Mouse (Mus musculus): ENCODE measurements around the gene Slc24a1. TPM values are rescaled to one million over a fixed set of nuclear protein-coding genes. Genes with fewer than 3 reads are reported as not detected.

Gene Slc24a1
- polyA plus RNA-seq (2012; rRNA removed), result not detected in 2 replicates

DNA sequence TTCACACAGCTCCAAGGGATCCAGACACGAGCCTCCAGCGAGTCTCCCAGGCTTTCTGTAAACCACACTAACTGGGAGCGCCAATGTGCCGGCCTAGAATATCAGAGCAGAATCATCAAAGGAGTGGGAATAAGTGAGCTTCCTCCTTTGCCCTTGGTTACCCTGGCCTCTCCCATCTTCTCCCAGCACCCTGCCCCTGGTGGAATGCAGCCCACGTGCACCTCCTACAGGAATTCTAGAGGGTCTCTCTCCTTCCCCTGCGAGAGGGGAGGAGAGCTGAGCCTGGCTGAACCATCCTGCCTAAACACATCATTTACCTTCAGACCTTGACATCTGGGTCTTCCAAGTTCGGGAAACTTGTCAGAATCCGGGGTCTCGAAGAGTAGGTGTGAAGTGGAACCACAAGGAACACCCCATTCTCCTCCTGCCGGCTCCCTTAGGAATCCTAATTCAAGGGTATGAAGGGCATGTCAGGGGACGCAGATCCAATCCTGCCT, at the start of gene Slc24a1:
Gene Slc24a1, minus strand, starts transcription at position 447 of the 497 bp plus-strand sequence.

DNA sequence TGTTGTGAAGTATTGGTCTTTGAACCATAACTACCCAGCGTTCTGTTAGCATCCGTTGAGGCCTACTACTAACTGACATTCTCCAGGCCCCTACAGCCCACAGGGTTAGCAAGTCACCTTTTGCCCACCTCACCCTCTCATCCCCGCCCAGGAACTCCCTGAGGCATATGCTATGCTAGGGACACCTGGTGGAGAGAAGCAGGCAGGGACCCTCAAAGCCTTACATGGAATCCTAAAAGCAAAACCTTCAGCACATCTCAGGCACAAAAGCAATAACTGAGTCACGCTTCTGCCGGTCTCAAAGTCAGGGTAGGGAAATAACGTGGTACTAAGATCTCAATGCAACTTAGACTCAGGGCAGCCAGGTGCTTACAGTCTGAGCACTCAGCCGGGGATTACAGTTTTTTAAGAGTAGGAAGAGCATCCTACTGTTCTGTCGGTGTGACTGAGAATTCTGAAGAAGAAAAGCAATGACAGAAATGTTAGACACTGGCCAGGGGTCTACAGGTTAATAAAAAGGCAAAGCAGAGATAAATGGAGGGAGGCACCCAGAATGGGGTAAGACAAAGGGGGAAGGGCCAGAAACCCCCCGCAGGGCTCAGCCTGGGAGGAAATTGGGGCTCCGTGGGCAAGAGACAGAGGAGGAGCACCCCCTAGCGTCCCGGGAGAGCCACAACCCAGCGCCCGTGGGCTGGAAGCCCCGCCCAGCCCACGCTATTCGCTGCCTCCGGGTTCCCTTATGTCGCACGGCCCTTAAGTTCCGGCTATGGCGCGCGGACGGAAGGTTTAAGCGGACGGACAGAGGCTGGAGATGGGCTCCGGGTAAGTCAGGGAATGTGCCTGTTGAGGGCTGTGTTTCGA, 8.9 kb upstream of the Slc24a1 start, which contains the start of gene Ints14:
Gene Ints14, plus strand, starts transcription at position 789 of the 861 bp plus-strand sequence.

Other genes with a start within 250 kb of the Slc24a1 start
- 54.4 and 69.7 TPM in 2 replicates for gene Rab11a, start 213.8 kb downstream of the Slc24a1 start, polyA plus RNA-seq (2012; rRNA removed)
- 0.91 and 1.1 TPM in 2 replicates for gene Dennd4a, start 140.3 kb downstream of the Slc24a1 start, polyA plus RNA-seq (2012; rRNA removed)
- 3.0 and 3.9 TPM in 2 replicates for gene Ints14, start 9.3 kb upstream of the Slc24a1 start, polyA plus RNA-seq (2012; rRNA removed)
- 20.5 and 24.1 TPM in 2 replicates for gene Hacd3, start 70.1 kb upstream of the Slc24a1 start, polyA plus RNA-seq (2012; rRNA removed)
- 11.1 and 17.1 TPM in 2 replicates for gene Dpp8, start 80.8 kb upstream of the Slc24a1 start, polyA plus RNA-seq (2012; rRNA removed)
- gene Igdcc4, start 149.9 kb upstream of the Slc24a1 start, polyA plus RNA-seq (2012; rRNA removed), result 4.7 and 6.9 TPM in 2 replicates
- 0.05 and 0.08 TPM in 2 replicates for gene Igdcc3, start 189.6 kb upstream of the Slc24a1 start, polyA plus RNA-seq (2012; rRNA removed)
- gene Parp16, start 243.7 kb upstream of the Slc24a1 start, polyA plus RNA-seq (2012; rRNA removed), result 5.7 and 11.1 TPM in 2 replicates